Mouse (Mus musculus) gastrocnemius, adult 18-20 months (tissue): Measurements from ENCODE around the gene Timm50. TPM values are rescaled to one million over a fixed set of nuclear protein-coding genes. Genes with fewer than 3 reads are reported as not detected.

ENCODE experiments used
- DNase-seq: peaks from one replicate; pipeline ENCODE4 v3.0.0; 2021; ENCODE audit warnings: low spot score
- total RNA-seq, 2 experiments: library from RNA; stranded (reverse); gene quantifications; 2 replicates each; pipeline ENCODE4 v1.2.3; 2021

Gene Timm50
- total RNA-seq, 2 experiments from 2014 or later = 40.4 to 48.4 TPM

DNA sequence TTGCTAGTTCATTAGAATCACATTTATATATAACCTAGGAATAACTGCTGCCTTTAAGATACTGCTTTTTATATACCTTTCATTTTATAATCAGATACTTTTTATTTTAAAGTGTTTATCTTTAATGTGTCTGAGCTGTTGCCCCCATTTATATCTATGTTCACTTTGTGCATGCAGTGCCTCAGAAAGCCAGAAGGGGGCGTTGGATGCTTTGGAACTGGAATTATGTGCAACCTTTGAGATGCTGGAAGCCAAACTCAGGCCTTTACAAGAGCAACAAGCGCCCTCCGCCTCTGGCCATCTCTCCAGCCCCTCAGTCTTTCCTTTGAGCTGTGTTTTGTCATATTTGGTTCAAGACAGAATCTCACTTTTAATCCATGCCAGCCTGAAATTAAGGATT is 40.1 kb downstream of the Timm50 start:
- DNase-seq = no peak

DNA sequence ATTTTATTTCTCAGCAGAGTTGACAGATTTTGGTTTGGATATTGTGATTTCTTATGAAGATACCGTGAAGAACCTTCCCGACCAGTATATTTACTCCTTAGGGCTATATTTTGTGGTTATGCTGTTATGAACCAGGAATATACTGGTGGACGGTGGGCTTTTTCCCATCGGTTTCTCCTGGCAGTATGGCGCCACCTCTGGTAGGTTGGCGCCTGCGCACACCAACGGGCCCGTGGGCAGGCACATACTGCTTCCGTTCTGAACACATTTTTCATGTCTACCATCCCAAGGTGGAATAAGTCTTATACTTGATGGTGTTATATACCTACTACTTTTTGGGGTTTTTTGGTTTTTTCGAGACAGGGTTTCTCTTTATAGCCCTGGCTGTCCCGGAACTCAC is 42.5 kb downstream of the Timm50 start:
- no peak for DNase-seq

DNA sequence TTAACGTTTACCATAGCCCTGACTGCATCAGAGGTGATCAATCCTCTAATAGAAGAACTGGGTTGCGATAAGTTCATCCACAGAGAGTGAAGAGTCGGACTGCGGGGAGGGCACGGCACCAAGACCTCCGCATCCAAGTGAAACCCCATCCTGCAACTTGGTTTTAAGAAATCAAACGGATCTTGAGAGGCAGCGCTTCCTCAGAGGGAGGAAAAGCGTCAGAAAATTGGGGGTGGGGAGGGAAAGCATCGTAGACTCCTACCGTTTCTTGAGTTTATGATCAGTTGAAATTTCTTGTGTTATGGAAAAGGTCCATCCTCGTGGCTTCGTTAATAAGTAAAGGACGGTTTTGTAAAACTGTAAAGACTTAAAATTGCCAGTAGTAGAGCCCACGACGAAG is 43.3 kb downstream of the Timm50 start:
- DNase-seq = no peak

DNA sequence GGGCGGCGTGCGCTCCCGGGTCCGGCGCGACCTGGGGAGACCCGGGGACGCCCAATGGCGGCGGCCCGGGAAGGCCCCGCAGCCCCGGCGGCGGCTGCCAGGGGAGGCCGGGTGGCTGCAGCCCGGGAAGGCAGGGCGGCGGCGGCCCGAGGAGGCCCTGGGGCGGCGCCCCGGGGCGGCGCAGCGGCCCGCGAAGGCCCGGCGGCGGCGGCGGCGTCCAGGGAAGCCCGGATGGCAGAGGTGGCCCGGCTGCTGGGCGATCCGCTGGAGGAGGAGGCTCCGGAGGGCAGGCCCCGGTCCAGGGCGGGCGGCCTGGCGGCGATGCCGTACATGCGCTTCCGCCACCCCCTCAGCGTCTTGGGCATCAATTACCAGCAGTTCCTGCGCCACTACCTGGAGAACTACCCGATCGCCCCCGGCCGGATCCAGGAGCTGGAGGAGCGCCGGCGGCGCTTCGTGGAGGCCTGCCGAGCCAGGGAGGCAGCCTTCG is 43.8 kb downstream of the Timm50 start:
- peak; percentile 28 for DNase-seq

DNA sequence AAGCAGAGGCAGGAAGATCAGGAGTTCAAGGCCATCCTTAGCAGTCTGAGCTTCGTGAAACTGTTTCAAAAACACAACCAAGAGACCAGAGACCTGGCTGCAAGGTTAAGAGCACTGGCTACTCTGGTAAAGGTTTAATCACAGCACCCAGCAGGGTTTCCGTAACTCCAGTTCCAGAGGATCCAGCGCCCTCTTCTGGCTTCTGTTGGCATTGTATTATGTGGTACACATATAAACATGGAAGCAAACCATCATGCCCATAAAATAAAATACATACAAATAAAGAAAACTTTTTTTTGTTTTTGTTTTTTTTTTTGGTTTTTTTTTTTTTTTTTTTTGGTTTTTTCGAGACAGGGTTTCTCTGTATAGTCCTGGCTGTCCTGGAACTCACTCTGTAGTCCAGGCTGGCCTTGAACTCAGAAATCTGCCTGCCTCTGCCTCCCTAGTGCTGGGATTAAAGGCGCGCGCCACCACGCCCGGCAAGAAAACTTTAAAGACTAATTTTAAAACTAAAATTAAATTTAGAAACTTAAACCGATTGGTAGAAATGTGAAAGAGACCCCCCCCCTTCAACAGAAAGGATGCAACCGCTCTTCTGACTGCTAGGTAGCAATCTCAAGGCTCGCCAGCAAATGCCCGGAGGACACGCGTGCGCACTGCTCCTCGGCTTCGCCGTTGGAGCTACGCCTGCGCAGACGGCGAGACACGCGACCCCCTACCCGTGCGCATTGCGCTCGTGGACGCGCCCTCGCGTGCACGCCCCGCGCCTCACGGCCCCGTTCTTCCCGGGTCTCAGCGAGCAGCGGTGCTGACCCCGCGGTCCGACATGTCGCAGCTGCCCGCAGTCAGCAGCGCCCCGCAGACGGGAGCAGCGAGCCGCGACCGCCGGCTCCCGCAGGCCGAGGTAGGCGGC is 44.5 kb downstream of the Timm50 start, which contains the start of gene Eid2:
TSS of gene Eid2 (plus strand) at position 753 of the 913 bp plus-strand sequence.
- peak; percentile 60 for DNase-seq

DNA sequence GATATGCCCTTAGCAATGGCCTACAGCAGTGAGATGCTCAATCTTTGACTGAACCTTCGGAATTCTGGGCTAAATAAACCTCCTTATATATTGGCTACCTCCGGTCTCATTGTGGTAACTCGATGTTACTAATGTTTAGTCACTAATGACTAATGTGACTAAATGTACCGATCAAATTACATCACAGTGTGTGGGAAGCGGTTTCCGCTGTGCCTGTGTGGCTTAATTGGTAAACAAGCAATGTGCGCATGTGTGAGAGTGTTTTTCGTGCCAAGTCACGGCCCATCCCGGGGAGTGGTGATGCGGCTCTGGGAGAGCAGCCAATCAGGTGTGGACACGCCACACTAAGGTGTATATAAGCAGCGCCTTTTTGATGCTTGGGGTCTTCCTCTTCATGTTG is 46.5 kb downstream of the Timm50 start:
- no peak for DNase-seq

DNA sequence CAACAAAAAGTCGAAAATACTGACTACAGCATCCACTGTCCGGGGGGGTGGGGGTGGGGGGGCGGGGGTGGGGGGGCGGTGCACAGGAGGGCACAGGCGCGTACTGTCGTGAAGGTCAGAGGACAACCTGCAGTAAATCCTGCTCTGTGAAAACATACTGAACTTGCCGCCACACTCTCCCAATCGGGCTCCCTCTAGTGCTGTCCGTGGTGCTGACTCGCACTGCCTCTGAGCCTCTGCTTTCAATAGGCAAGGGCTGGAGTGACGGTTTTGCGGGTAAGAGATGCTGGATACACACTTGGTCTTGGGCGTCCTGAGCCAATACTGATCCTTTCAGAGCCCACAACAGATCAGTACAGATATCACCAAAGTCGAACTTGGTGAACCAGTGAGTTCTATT is 48.1 kb downstream of the Timm50 start:
- peak; percentile 44 for DNase-seq

DNA sequence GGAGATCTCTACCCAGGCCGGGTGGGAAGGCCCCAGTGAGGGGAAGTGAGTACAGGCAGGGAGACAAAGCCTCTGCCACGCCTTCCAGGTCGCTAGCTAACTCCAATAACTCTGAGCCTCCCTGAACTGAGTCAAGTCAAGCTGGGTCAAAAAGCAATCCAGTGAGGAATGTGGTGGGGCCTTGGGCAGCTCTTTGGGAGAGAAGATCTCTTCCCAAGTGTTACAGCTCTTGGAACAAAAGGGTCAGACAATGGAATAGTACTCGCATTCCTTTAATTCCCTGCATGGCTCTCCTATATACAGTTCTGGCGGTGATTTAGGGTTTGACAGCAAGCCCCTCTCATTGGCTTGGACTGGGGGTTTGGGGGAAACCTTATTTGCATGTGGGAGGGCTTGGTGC is 49.0 kb downstream of the Timm50 start:
- DNase-seq = no peak

Other genes with a start within 250 kb of the Timm50 start
- under 1 TPM in 1 of 2 experiments, not detected in 1; 0.73 TPM for gene Fcgbp, start 240.8 kb downstream of the Timm50 start, total RNA-seq
- not detected for gene 9530053A07Rik, start 182.6 kb downstream of the Timm50 start, total RNA-seq
- 10 to 100 TPM; 21.8 to 23.0 TPM for gene Fbl, start 142.4 kb downstream of the Timm50 start, total RNA-seq
- 10 to 100 TPM; 48.1 to 84.1 TPM for gene Dyrk1b, start 132.6 kb downstream of the Timm50 start, total RNA-seq
- gene Eid2, start 44.2 kb downstream of the Timm50 start, total RNA-seq = 1 to 10 TPM; 3.9 to 4.6 TPM
- 1 to 10 TPM; 6.3 to 6.9 TPM for gene Eid2b, start 34.3 kb downstream of the Timm50 start, total RNA-seq
- not detected for gene Selenov, start 20.9 kb downstream of the Timm50 start, total RNA-seq
- not detected for gene Dll3, start 9.8 kb downstream of the Timm50 start, total RNA-seq
- gene Supt5, start 26.7 kb upstream of the Timm50 start, total RNA-seq = 10 to 100 TPM; 66.9 to 67.5 TPM
- 100 to 1,000 TPM; 385 to 425 TPM for gene Rps16, start 38.6 kb upstream of the Timm50 start, total RNA-seq
- 1 to 10 TPM; 4.8 to 5.9 TPM for gene Plekhg2, start 60.5 kb upstream of the Timm50 start, total RNA-seq
- gene Zfp36, start 68.2 kb upstream of the Timm50 start, total RNA-seq = 10 to 100 TPM; 10.1 to 37.0 TPM
- gene Med29, start 80.6 kb upstream of the Timm50 start, total RNA-seq = 10 to 100 TPM; 22.7 to 24.1 TPM
- gene Paf1, start 80.9 kb upstream of the Timm50 start, total RNA-seq = 10 to 100 TPM; 29.5 to 31.2 TPM
- 1 to 10 TPM in 1 of 2 experiments, under 1 TPM in 1; 0.82 to 1.8 TPM for gene Gmfg, start 125.4 kb upstream of the Timm50 start, total RNA-seq
- under 1 TPM; 0.16 to 0.26 TPM for gene Lrfn1, start 139.9 kb upstream of the Timm50 start, total RNA-seq
- gene Ifnl2, start 198.4 kb upstream of the Timm50 start, total RNA-seq = not detected
- not detected for gene Ifnl3, start 210.8 kb upstream of the Timm50 start, total RNA-seq
- gene Sycn, start 228.8 kb upstream of the Timm50 start, total RNA-seq = not detected
- gene Nccrp1, start 235.2 kb upstream of the Timm50 start, total RNA-seq = not detected